23 mouse cellular contexts compared by ENCODE assay signal in genomic region chr2:79159336-79159735, GRCm38 (mm10).
DNase-seq lines count a peak whose midpoint lies in the region; ATAC-seq lines count a peak whose summit lies in the region.
"Had no signal": no experiment of that assay in that cellular context is flagged by ENCODE, and none has a peak within 500 bp of the region (broad histone marks: within the 10 kb centered on the region; RNA-seq: fewer than 3 reads in every experiment).

No protein-coding gene starts in this region.

- no peak overlapping the region for H3K27ac ChIP-seq in midbrain, embryonic 11.5 days (ENCODE audit: low read depth, low read length)
- H3K27ac ChIP-seq in midbrain, embryonic 10.5 days (replicated peaks), result no peak overlapping the region
- H3K27ac ChIP-seq: embryonic facial prominence, embryonic 13.5 days; embryonic facial prominence, embryonic 15.5 days; forebrain, embryonic 13.5 days; forebrain, embryonic 15.5 days had no signal

- H3K36me3 ChIP-seq in midbrain, embryonic 11.5 days (ENCODE audit: control insufficient read depth, insufficient read depth, low read length), result no peaks in the 10 kb centered on the region
- H3K36me3 ChIP-seq in midbrain, embryonic 10.5 days, result no peaks in the 10 kb centered on the region
- H3K36me3 ChIP-seq: embryonic facial prominence, embryonic 13.5 days; embryonic facial prominence, embryonic 15.5 days; forebrain, embryonic 15.5 days had no signal

- no peak overlapping the region for H3K4me2 ChIP-seq in midbrain, embryonic 11.5 days
- H3K4me2 ChIP-seq: embryonic facial prominence, embryonic 13.5 days; embryonic facial prominence, embryonic 15.5 days; forebrain, embryonic 13.5 days; forebrain, embryonic 15.5 days had no signal

- no peaks in the 10 kb centered on the region for H3K4me1 ChIP-seq in midbrain, embryonic 11.5 days (ENCODE audit: control insufficient read depth, insufficient read depth, low read length)
- no peaks in the 10 kb centered on the region for H3K4me1 ChIP-seq in midbrain, embryonic 10.5 days
- H3K4me1 ChIP-seq: embryonic facial prominence, embryonic 13.5 days; embryonic facial prominence, embryonic 15.5 days had no signal

- DNase-seq in midbrain, embryonic 11.5 days (ENCODE audit: low spot score, missing footprints), result peak; percentile 79
- DNase-seq in midbrain, embryonic 10.5 days (ENCODE audit: low spot score), result no peak
- peak; percentile 75 for DNase-seq in 3T3-L1 (ENCODE audit: low read depth, low spot score)
- peak; percentile 18 for DNase-seq in fibroblast of lung, adult 2 months (ENCODE audit: low read depth)
- DNase-seq in adrenal gland, postnatal 25 days, result no peak
- DNase-seq: adrenal gland, adult 8-10 months; adrenal gland, postnatal 14 days; cerebellum, adult 11 months; cerebellum, adult 18-20 months; cerebellum, adult 8-10 months; cerebellum, adult 9-11 months; cerebellum, postnatal 14 days; cerebellum, postnatal 36 days; embryo, embryonic 11 days; forebrain, postnatal 0 days had no signal

- no peak for ATAC-seq in midbrain, embryonic 11.5 days (ENCODE audit: low FRiP score)
- no peak for ATAC-seq in megakaryocyte-erythroid progenitor cell, adult 5-6 weeks (replicated peaks; ENCODE audit: low FRiP score, low TSS enrichment, poor library complexity, severe bottlenecking)
- ATAC-seq: activated CD4-positive, CD25-positive, alpha-beta regulatory T cell, adult 4 months; forebrain, postnatal 0 days; Patski had no signal

- 76% methylated on average over 5 of the region's 5 CpGs for WGBS in midbrain, embryonic 11.5 days
- WGBS in midbrain, embryonic 10.5 days, result 80% methylated on average over 5 of the region's 5 CpGs

- H3K9me3 ChIP-seq in midbrain, embryonic 11.5 days (ENCODE audit: control insufficient read depth, low read length), result no peaks in the 10 kb centered on the region
- no peaks in the 10 kb centered on the region for H3K9me3 ChIP-seq in midbrain, embryonic 10.5 days (replicated peaks)
- H3K9me3 ChIP-seq: embryonic facial prominence, embryonic 13.5 days; embryonic facial prominence, embryonic 15.5 days; forebrain, embryonic 13.5 days; forebrain, embryonic 15.5 days had no signal

- no peak overlapping the region for H3K9ac ChIP-seq in midbrain, embryonic 11.5 days (ENCODE audit: low read length)
- H3K9ac ChIP-seq: embryonic facial prominence, embryonic 13.5 days; embryonic facial prominence, embryonic 15.5 days; forebrain, embryonic 13.5 days; forebrain, embryonic 15.5 days; forebrain, postnatal 0 days had no signal

- H3K27me3 ChIP-seq in midbrain, embryonic 11.5 days (ENCODE audit: control insufficient read depth, insufficient read depth, low read length), result no peaks in the 10 kb centered on the region
- H3K27me3 ChIP-seq in midbrain, embryonic 10.5 days (ENCODE audit: low read depth, poor library complexity, severe bottlenecking), result no peaks in the 10 kb centered on the region
- H3K27me3 ChIP-seq: embryonic facial prominence, embryonic 13.5 days; embryonic facial prominence, embryonic 15.5 days; forebrain, embryonic 13.5 days; forebrain, embryonic 15.5 days had no signal

- no peak overlapping the region for H3K4me3 ChIP-seq in midbrain, embryonic 11.5 days (ENCODE audit: low read depth, low read length)
- no peak overlapping the region for H3K4me3 ChIP-seq in midbrain, embryonic 10.5 days
- H3K4me3 ChIP-seq: embryonic facial prominence, embryonic 13.5 days; embryonic facial prominence, embryonic 15.5 days; erythroblast, embryonic 14.5 days; forebrain, embryonic 13.5 days; forebrain, embryonic 15.5 days had no signal

Comparison
In these comparisons a context has a peak if more than half of its experiments do, and no peak if none do; other contexts are left out.
1. DNase-seq: peak in midbrain, embryonic 11.5 days (single experiment), 3T3-L1 (single experiment) and fibroblast of lung, adult 2 months (single experiment); none in midbrain, embryonic 10.5 days (single experiment) and adrenal gland, postnatal 25 days (single experiment).